Mouse (Mus musculus) midbrain, embryonic 13.5 days (tissue): Measurements from ENCODE around the gene Abtb1. TPM values are rescaled to one million over a fixed set of nuclear protein-coding genes. Genes with fewer than 3 reads are reported as not detected.
A peak's percentile ranks its signal among the peaks of the same experiment; 100 is the strongest.

ENCODE experiments used
- ATAC-seq: fragments of 200-750 bp; cut with Nextera tagmentation; 2 replicates; pipeline ENCODE4 v1.8.0; 2017; ENCODE audit warnings: mild to moderate bottlenecking, moderate TSS enrichment, moderate library complexity
- H3K27ac ChIP-seq: fragments of 300-500 bp; sonication (generic); 2 replicates; pipeline ENCODE4 v1.5.1; 2015; ENCODE audit warnings: inconsistent platforms, mild to moderate bottlenecking, moderate library complexity
- H3K27me3 ChIP-seq: fragments of 300-500 bp; sonication (generic); 2 replicates; pipeline ENCODE4 v1.6.1; 2015; ENCODE audit warnings: mild to moderate bottlenecking, inconsistent platforms
- H3K36me3 ChIP-seq: fragments of 300-500 bp; sonication (generic); 2 replicates; pipeline ENCODE4 v1.6.1; 2015; ENCODE audit warnings: mild to moderate bottlenecking, inconsistent platforms
- H3K4me1 ChIP-seq: fragments of 300-500 bp; sonication (generic); replicated peaks from 2 replicates; pipeline ENCODE4 v1.6.1; 2015; ENCODE audit warnings: inconsistent platforms
- H3K4me2 ChIP-seq: fragments of 300-500 bp; sonication (generic); replicated peaks from 2 replicates; pipeline ENCODE4 v1.6.1; 2015; ENCODE audit warnings: moderate library complexity, mild to moderate bottlenecking, inconsistent platforms
- H3K4me3 ChIP-seq: fragments of 300-500 bp; sonication (generic); replicated peaks from 2 replicates; pipeline ENCODE4 v1.5.1; 2015; ENCODE audit warnings: mild to moderate bottlenecking, inconsistent platforms
- H3K9ac ChIP-seq: fragments of 300-500 bp; sonication (generic); replicated peaks from 2 replicates; pipeline ENCODE4 v1.6.1; 2015; ENCODE audit warnings: mild to moderate bottlenecking, inconsistent platforms
- H3K9me3 ChIP-seq: fragments of 300-500 bp; sonication (generic); 2 replicates; pipeline ENCODE4 v1.6.1; 2016; ENCODE audit warnings: mild to moderate bottlenecking, inconsistent platforms
- WGBS: fragments of 180-500 bp; shearing (Covaris S2); methylation state at CpG from one replicate; pipeline ENCODE4 v1.1.7; 2015; 5-methylcytosine and 5-hydroxymethylcytosine counted together
- polyA plus RNA-seq: library from polyadenylated mRNA; unstranded; fragments of >200 nt; fragmentation: Nextera tagmentation; extraction: Ambion mirVana; gene quantifications from 2 replicates; pipeline ENCODE4 v1.2.1, GENCODE M21; 2015

Abtb1 gene
- polyA plus RNA-seq, 1 experiment from 2014 or later: 35.9 TPM

DNA sequence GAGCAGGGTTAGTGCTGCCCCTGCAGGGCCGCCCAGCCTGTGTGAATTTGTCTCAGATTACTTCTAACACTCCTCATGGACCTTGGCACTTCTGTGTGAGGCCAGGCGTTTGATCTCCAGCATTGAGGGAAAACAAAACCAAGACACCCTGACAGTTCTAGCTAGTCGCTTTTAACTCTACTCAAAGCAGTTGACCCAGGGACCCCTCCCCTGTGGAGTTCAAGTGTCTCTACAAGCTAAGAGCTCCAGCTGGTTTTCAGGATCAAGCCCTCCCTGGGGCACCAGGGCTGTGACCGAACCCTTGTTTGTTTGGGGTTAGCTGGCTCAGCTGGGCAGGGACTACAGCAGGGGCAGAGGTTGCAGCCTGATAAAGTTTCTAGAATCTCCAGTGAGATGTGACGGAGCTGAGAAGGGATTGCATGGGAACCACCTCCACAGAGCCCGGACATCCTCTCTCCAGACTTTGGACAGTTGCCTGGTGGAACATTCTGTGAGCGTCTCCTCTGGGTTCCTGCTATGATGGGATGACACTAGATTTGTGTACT is 49.6 kb downstream of the Abtb1 start:
- Histone ChIP-seq H3K4me2 (no peak overlapping the region), H3K9ac (no peak overlapping the region), H3K27ac (no peak overlapping the region), H3K27me3 (no peaks in the 10 kb centered on the region), H3K36me3 (no peaks in the 10 kb centered on the region), H3K4me3 (no peak overlapping the region), H3K9me3 (no peaks in the 10 kb centered on the region), H3K4me1 (peaks cover 43% of the 10 kb centered on the region)
- 38% methylated on average over 7 of the region's 7 CpGs for WGBS
- ATAC-seq: no peak

DNA sequence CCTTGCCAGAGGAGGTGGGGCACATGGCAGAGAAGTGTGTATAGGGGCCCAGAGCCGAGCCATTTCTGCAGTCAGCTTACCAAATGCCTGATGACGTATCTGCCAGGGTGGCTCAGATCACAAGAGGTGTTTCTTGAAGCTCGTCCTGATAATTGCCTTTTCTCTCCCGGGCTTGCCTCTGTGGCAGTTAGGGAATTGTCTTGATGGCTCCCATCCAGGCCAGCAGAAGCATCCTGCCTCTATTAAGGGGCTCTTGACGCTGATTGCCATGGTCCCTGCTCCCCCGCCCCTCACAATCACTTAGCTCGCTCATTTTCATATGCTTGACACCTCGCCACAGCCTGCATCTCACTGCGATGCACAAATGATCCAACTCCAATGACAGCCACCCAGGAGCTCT is 50.5 kb downstream of the Abtb1 start:
- no peak overlapping the region for H3K4me2 ChIP-seq
- H3K4me1 ChIP-seq: peaks cover 50% of the 10 kb centered on the region
- no peak overlapping the region for H3K27ac ChIP-seq
- no peaks in the 10 kb centered on the region for H3K36me3 ChIP-seq
- 52% methylated on average over 9 of the region's 9 CpGs for WGBS
- no peak overlapping the region for H3K9ac ChIP-seq
- no peaks in the 10 kb centered on the region for H3K9me3 ChIP-seq
- H3K27me3 ChIP-seq: no peaks in the 10 kb centered on the region
- ATAC-seq: 0 out of 2 replicates have a peak, but pooled peaks have one; percentile 28
- H3K4me3 ChIP-seq: no peak overlapping the region

DNA sequence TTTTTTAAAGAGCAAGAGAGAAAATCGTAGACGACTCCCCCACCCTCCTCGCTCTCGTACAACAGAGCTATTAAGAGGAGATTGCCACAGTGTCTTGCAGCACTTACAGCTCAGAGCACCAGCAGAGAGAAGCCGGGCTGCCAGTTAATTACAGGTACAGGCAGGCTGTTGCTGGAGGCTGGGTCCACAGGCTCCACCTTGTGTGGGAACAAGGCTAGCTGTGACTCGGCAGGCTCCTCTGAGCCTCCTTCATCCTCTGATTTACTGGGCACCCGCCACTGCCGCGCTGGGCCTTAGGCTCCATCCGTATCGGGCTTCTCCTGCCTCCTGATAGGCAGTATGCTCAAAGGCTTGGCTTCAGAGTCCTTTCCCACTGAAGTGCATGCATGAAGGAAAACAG is 53.6 kb downstream of the Abtb1 start:
- Histone ChIP-seq H3K9me3 (no peaks in the 10 kb centered on the region), H3K27ac (peak overlapping the region; percentile 59), H3K4me3 (no peak overlapping the region), H3K9ac (no peak overlapping the region; the same call in 1 of the 2 replicates), H3K4me2 (no peak overlapping the region), H3K36me3 (no peaks in the 10 kb centered on the region), H3K27me3 (no peaks in the 10 kb centered on the region), H3K4me1 (peaks cover 55% of the 10 kb centered on the region)
- peak; percentile 58 for ATAC-seq
- WGBS: 61% methylated on average over 11 of the region's 11 CpGs

DNA sequence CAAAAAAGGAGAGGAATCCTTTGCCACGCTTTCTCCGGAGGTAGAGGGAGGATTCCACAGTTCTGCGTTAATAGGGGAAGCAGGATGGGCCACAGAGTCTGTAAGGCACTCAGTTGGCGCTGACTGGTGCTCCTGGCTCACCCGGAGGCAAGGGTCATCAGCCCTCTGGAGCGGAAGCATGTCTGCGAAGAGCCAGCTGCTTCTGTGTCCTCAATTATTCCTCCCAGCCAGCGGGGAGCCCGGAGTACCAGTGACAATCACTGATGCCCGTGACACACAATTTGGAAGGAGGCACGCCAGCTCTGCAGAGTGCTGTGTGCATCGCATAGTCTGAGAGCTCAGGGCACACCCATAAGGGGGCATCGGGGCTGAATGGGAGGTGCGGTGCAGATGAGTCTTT is 54.3 kb downstream of the Abtb1 start:
- peak overlapping the region; percentile 56; the same call in 1 of the 2 replicates for H3K27ac ChIP-seq
- no peaks in the 10 kb centered on the region for H3K36me3 ChIP-seq
- H3K4me1 ChIP-seq: peaks cover 47% of the 10 kb centered on the region
- no peak overlapping the region for H3K4me2 ChIP-seq
- H3K27me3 ChIP-seq: no peaks in the 10 kb centered on the region
- no peaks in the 10 kb centered on the region for H3K9me3 ChIP-seq
- ATAC-seq: 0 out of 2 replicates have a peak, but pooled peaks have one; percentile 2
- H3K4me3 ChIP-seq: no peak overlapping the region
- peak overlapping the region; percentile 39; the same call in 1 of the 2 replicates for H3K9ac ChIP-seq
- 60% methylated on average over 14 of the region's 14 CpGs for WGBS

DNA sequence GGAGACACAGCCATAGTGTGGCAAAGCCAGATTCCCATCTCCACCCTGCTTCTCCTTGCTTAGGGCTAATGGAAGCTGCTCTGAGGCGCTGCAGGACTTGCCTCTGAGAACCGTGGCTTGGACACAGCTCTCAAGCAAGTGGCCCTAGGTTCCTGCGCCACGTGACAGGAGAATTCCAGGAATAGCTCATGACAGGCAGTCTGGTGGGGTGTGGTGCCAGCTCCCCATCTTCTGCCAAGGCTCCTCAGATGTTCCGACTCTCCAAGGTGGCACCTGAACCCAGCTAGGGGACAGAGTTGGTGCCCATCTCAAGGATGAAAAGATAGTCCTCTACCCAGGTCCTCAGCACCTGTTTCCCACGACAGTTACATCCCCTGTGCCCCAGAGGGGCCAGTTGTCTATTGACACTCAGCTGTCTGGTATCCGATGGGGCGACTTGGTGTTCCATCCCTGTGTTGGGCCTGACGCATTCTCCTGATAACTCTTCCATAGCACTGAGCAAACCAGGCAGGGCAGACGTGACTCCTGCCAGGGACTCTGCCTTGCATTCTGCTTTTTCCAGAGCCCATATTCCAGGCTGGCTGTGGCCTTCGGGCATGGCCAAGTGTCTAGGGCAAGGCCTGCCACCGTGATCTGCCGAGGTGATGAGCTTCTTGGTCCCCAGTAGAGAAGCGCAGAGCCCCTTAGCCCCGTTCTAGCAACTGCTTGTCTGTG is 54.9 kb downstream of the Abtb1 start:
- H3K4me2 ChIP-seq: no peak overlapping the region
- H3K9ac ChIP-seq: no peak overlapping the region
- H3K4me3 ChIP-seq: no peak overlapping the region
- no peaks in the 10 kb centered on the region for H3K27me3 ChIP-seq
- H3K27ac ChIP-seq: 0 out of 2 replicates have a peak overlapping the region, but pooled peaks have one; percentile 56
- ATAC-seq: no peak
- H3K4me1 ChIP-seq: peaks cover 42% of the 10 kb centered on the region
- no peaks in the 10 kb centered on the region for H3K9me3 ChIP-seq
- no peaks in the 10 kb centered on the region for H3K36me3 ChIP-seq
- WGBS: 85% methylated on average over 15 of the region's 15 CpGs

Other genes with a start within 250 kb of the Abtb1 start
- gene Kbtbd12, start 204.0 kb downstream of the Abtb1 start, polyA plus RNA-seq: not detected in 2 replicates
- 5.3 and 7.4 TPM in 2 replicates for gene Mgll, start 117.6 kb downstream of the Abtb1 start, polyA plus RNA-seq
- gene Podxl2, start 33.1 kb upstream of the Abtb1 start, polyA plus RNA-seq: 478 and 520 TPM in 2 replicates
- gene Mcm2, start 56.8 kb upstream of the Abtb1 start, polyA plus RNA-seq: 66.2 and 71.9 TPM in 2 replicates
- 66.9 and 70.2 TPM in 2 replicates for gene Tpra1, start 60.3 kb upstream of the Abtb1 start, polyA plus RNA-seq